Mouse (Mus musculus): ENCODE measurements at regions not wholly inside any gene's neighbourhood (a gene's known extent, or its start where the extent isn't known, plus 50 kb on each side); places are given as distances from the start of the nearest gene placed in this dataset.

DNA sequence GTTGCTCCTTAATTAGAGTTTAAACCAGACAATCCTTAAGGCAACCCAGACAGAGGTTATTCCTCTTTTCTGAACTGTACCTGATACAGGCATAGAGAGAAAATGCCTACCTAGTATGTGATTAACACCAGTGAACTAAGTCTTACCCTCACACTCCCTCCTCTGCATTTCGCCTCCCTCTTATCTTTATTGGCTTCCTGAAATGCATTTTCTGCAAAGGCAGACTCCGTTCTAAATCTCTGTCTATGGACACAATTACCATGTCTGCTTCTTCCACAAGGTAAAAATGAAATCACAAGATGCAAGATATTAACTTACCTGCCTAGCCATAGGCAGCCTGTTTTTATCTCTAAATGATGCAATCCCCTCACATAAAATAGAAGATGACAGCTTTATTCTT lies 121.2 kb upstream of the Cpeb2 start:
- TF ChIP-seq CTCF (IDR thresholded peaks at IDR 0.05; ENCODE audit: borderline replicate concordance, insufficient read depth, low read length) (no peak), POLR2A (IDR thresholded peaks at IDR 0.05; ENCODE audit: low read depth, low read length) (no peak)

All from embryonic fibroblast, embryonic 13.5 days (primary cell).